Mouse (Mus musculus) liver, postnatal 0 days (tissue): ENCODE results near the gene Cyb561a3. TPM values are rescaled to one million over a fixed set of nuclear protein-coding genes. Genes with fewer than 3 reads are reported as not detected.

Experiments
- ATAC-seq: fragments of 200-750 bp; cut with Nextera tagmentation; 2 replicates; pipeline ENCODE4 v1.8.0; 2017; ENCODE audit warnings: mild to moderate bottlenecking, moderate library complexity
- DNase-seq: peaks from one replicate; pipeline ENCODE4 v3.0.0-alpha.2; 2016
- H3K27ac ChIP-seq: fragments of 300-500 bp; sonication (generic); 2 replicates; pipeline ENCODE4 v1.5.1; 2014; ENCODE audit warnings: antibody characterized with exemption, moderate library complexity, mild to moderate bottlenecking, low read depth
- H3K27me3 ChIP-seq: fragments of 300-500 bp; sonication (generic); 2 replicates; pipeline ENCODE4 v1.6.1; 2014; ENCODE audit warnings: low read length, control low read depth, mixed read lengths; ENCODE audit not compliant: insufficient read depth
- H3K36me3 ChIP-seq: fragments of 300-500 bp; sonication (generic); replicated peaks from 2 replicates; pipeline ENCODE4 v1.6.1; 2014; ENCODE audit warnings: mild to moderate bottlenecking, control low read depth, low read length, moderate library complexity, mixed read lengths; ENCODE audit not compliant: insufficient read depth
- H3K4me1 ChIP-seq: fragments of 300-500 bp; sonication (generic); 2 replicates; pipeline ENCODE4 v1.6.1; 2014; ENCODE audit warnings: antibody characterized with exemption, mild to moderate bottlenecking, control low read depth; ENCODE audit not compliant: insufficient read depth
- H3K4me2 ChIP-seq: fragments of 300-500 bp; sonication (generic); 2 replicates; pipeline ENCODE4 v1.6.1; 2014; ENCODE audit warnings: low read depth, mild to moderate bottlenecking, low read length, moderate library complexity, mixed read lengths
- H3K4me3 ChIP-seq: fragments of 300-500 bp; sonication (generic); 2 replicates; pipeline ENCODE4 v1.5.1; 2014; ENCODE audit warnings: low read depth, low read length
- H3K9ac ChIP-seq: fragments of 300-500 bp; sonication (generic); replicated peaks from 2 replicates; pipeline ENCODE4 v1.6.1; 2014; ENCODE audit warnings: mild to moderate bottlenecking, moderate library complexity
- H3K9me3 ChIP-seq: fragments of 300-500 bp; sonication (generic); 2 replicates; pipeline ENCODE4 v1.6.1; 2016; ENCODE audit warnings: mild to moderate bottlenecking, control low read depth, low read length, mixed read lengths
- CTCF ChIP-seq: sonication (generic); IDR thresholded peaks from 2 replicates; pipeline ENCODE4 v1.5.1; 2016; ENCODE audit warnings: antibody characterized with exemption, low read depth
- EP300 ChIP-seq: IDR thresholded peaks from 2 replicates; pipeline ENCODE4 v1.6.1; 2016; ENCODE audit warnings: antibody characterized with exemption, low read depth, mild to moderate bottlenecking
- WGBS: fragments of 180-500 bp; shearing (Covaris S2); extraction: QIAGEN DNeasy Blood & Tissue Kit; methylation state at CpG from one replicate; pipeline ENCODE4 v1.1.7; 2014; ENCODE audit not compliant: insufficient replicate concordance; 5-methylcytosine and 5-hydroxymethylcytosine counted together
- polyA plus RNA-seq: library from polyadenylated mRNA; unstranded; fragments of >200 nt; fragmentation: Nextera tagmentation; extraction: Ambion mirVana; gene quantifications from 2 replicates; pipeline ENCODE4 v1.2.1, GENCODE M21; 2015

The Cyb561a3 gene
- polyA plus RNA-seq, 1 experiment from 2014 or later = 18.5 TPM

DNA sequence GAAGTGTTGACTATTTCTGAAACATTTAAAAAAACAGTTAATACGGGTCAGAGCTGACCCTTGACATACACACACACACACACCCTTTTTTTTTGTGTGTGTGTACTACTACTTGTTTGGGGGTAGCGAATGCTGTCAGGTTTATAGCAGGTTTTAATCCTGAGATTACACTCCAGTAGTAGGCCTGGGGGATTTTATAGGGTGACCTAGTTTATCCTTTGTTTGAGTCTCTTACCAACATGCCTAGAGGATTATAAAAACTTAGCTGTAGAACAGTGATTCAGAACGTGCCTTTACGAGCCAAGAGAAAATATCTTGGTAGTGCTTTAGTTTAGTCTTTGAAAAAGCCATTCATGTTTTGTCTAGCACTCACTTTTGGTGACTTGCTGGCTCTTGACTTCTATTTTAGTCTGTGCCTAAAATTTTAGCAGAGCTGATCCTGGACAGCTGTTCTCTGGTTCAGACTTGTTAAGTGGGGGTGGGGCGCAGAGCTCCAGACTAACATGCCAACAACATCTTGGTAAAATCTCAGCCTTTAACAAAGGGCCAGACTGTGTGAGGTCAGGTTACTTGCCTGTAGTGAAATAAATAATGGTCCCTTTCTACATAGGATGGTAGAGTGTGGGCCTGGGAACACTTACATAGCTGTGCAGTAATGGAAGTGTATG lies 31.7 kb downstream of the Cyb561a3 start:
- H3K9me3 ChIP-seq = no peaks in the 10 kb centered on the region
- H3K4me1 ChIP-seq = peaks cover 22% of the 10 kb centered on the region
- H3K27me3 ChIP-seq = no peaks in the 10 kb centered on the region
- ATAC-seq (no peak), DNase-seq (no peak)
- H3K9ac ChIP-seq = no peak overlapping the region
- no peak overlapping the region for H3K27ac ChIP-seq
- H3K4me2 ChIP-seq = no peak overlapping the region
- peaks cover 63% of the 10 kb centered on the region for H3K36me3 ChIP-seq
- WGBS = 92% methylated on average over 5 of the region's 5 CpGs
- TF ChIP-seq CTCF = no peak
- no peak overlapping the region for H3K4me3 ChIP-seq

DNA sequence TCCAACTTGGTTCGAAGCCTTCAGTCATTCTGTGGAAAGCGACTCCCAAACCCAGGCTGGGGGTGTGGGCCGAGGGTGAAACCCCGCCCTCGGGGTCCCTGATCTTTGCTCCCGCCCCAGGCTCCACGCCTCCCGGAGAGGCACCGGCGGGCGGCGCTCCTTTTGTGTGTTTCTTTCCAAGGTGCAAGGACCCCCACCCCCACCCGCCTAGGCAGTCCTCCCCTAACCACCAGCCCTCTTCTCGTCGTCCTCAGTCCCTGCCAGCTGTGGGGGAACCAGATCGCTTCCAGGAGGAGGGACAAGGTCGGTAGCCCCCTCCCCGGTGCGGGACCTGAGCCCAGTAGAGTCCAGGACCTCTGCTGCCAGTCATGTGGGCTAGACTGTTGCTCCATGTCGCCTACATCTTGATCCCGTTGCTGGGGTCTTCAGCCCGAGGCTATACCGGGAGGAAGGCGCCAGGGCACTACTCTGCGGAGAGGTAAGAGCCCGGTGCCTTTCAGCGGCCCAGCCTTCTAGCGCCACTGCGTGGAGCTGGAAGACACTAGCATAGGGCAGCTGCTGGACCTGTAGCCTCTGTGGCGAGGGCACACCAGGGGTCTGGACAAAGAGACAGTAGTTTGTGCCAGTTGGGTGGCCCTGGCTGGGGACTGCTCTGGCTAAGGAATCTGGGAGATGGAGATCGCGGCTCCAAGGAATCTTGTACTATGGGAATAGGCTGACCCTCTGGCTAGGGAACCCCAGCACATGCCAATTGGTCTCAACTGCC lies 57.3 kb downstream of the Cyb561a3 start, which contains the start of gene Vwce:
TSS of gene Vwce (plus strand) at position 108 of the 766 bp plus-strand sequence.
- H3K4me3 ChIP-seq = peak within 1 kb of the TSS; percentile 59
- H3K9ac ChIP-seq = peak within 1 kb of the TSS; percentile 76
- DNase-seq (peak; percentile 69), ATAC-seq (peak; percentile 78)
- peaks cover 11% of the 10 kb centered on the region for H3K36me3 ChIP-seq
- peak within 1 kb of the TSS; percentile 73 for H3K4me2 ChIP-seq
- WGBS = 4% methylated on average over 32 of the region's 32 CpGs
- H3K27me3 ChIP-seq = no peaks in the 10 kb centered on the region
- TF ChIP-seq EP300 = no peak
- TF ChIP-seq CTCF = peak; percentile 66
- peak within 1 kb of the TSS; percentile 91 for H3K27ac ChIP-seq
- no peaks in the 10 kb centered on the region for H3K9me3 ChIP-seq
- H3K4me1 ChIP-seq = peaks cover 23% of the 10 kb centered on the region

DNA sequence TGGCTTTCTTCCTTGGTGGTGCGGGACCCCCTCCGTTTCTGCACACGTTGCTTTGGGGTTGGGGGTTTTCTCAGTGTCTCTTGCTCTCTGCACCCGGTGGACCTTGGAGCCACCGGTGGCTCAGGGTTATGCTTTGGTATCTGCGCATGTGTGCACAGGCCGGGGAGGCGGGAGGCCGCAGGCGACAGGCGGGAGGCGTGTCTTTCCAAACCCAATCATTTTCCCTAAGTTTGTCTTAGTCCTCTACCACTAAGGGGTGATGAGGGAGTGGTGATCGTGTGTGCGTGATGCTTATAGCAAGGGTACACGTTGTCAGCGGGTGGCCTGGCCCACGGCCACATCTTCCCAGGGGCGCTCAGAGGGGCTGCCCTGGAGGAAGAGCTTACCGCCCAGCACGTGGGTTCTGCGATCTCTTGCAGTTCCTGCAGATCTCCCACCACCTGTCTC lies 57.9 kb downstream of the Cyb561a3 start:
- ATAC-seq = peak; percentile 91
- peak; percentile 82 for DNase-seq
- Histone ChIP-seq H3K27ac (peak overlapping the region; percentile 91), H3K36me3 (peaks cover 4% of the 10 kb centered on the region; the same call in 1 of the 2 replicates), H3K4me3 (peak overlapping the region; percentile 59), H3K9ac (peak overlapping the region; percentile 76), H3K9me3 (no peaks in the 10 kb centered on the region), H3K4me1 (peaks cover 23% of the 10 kb centered on the region), H3K27me3 (no peaks in the 10 kb centered on the region), H3K4me2 (peak overlapping the region; percentile 73)
- 5% methylated on average over 21 of the region's 21 CpGs for WGBS
- TF ChIP-seq CTCF (no peak), EP300 (no peak; the same call in 1 of the 2 replicates)

DNA sequence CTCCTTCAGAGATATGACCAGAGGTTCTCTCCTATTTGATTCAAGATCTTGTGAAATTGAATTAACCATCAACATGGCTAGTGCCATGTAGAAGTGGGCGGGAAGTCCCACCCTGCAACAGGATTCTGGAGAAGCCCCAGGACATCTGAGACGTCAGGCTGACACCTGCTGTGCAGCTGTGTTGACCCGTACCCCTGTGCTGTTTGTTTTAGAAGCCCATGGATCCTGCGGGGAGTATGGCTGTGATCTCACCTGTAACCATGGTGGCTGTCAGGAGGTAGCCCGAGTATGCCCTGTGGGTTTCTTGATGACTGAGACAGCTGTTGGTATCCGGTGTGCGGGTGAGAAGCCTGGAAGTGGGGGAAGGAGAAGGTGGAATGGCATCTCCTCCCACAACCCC lies 60.9 kb downstream of the Cyb561a3 start:
- TF ChIP-seq EP300 (no peak), CTCF (no peak)
- Histone ChIP-seq H3K27me3 (no peaks in the 10 kb centered on the region), H3K9me3 (no peaks in the 10 kb centered on the region), H3K4me1 (peaks cover 23% of the 10 kb centered on the region), H3K4me2 (no peak overlapping the region), H3K27ac (no peak overlapping the region), H3K9ac (no peak overlapping the region), H3K36me3 (no peaks in the 10 kb centered on the region; the same call in none of the 2 replicates), H3K4me3 (no peak overlapping the region)
- no peak for ATAC-seq
- no peak for DNase-seq
- WGBS = 56% methylated on average over 7 of the region's 7 CpGs

DNA sequence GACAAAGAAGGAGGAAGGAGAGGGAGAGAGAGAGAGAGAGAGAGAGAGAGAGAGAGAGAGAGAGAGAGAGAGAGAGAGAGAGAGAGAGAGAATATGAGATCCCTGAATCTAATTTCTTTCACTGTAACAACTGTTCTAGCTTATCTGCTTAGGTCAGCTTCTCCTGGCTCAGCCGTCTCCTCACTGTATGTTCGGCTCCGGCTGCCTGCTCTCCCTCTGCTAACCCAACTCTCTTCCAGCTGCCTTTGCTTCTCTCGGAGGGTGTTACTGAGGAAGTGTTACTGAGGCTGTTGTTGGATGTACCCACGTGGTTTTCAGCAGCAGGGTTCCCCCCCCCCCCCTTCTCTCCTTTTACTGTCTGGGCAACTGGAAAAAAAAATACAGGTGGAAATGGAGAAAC lies 63.1 kb downstream of the Cyb561a3 start:
- Histone ChIP-seq H3K27me3 (no peaks in the 10 kb centered on the region), H3K27ac (no peak overlapping the region), H3K9ac (no peak overlapping the region), H3K4me1 (peaks cover 18% of the 10 kb centered on the region), H3K36me3 (peaks cover 4% of the 10 kb centered on the region), H3K4me3 (no peak overlapping the region), H3K4me2 (no peak overlapping the region; the same call in 1 of the 2 replicates), H3K9me3 (no peaks in the 10 kb centered on the region)
- DNase-seq = no peak
- TF ChIP-seq CTCF (no peak), EP300 (no peak)
- WGBS = 7% methylated on average over 5 of the region's 5 CpGs
- peak; percentile 49 for ATAC-seq
